ENCODE assay signal across 10 mouse cellular contexts in genomic region chr5:124046741-124047401, GRCm38 (mm10). TPM values are rescaled to one million over a fixed set of nuclear protein-coding genes. Genes with fewer than 3 reads are reported as not detected.
DNase-seq lines count a peak whose midpoint lies in the region; ATAC-seq and TF ChIP-seq lines count a peak whose summit lies in the region.
"Had no signal": no experiment of that assay in that cellular context is flagged by ENCODE, and none has a peak within 500 bp of the region (broad histone marks: within the 10 kb centered on the region; RNA-seq: fewer than 3 reads in every experiment).

No protein-coding gene starts in this region.

- H3K4me1 ChIP-seq in kidney, embryonic 14.5 days (ENCODE audit: control insufficient read depth, insufficient read depth, low read length), result peaks cover 12% of the 10 kb centered on the region
- H3K4me1 ChIP-seq in intestine, postnatal 0 days (replicated peaks; ENCODE audit: control insufficient read depth, insufficient read depth, low read length), result peaks cover 8% of the 10 kb centered on the region
- H3K4me1 ChIP-seq in forebrain, embryonic 13.5 days, result peaks cover 35% of the 10 kb centered on the region

- no peaks in the 10 kb centered on the region for H3K36me3 ChIP-seq in kidney, embryonic 14.5 days (ENCODE audit: control insufficient read depth, insufficient read depth, low read length)
- H3K36me3 ChIP-seq in intestine, postnatal 0 days (ENCODE audit: control insufficient read depth, insufficient read depth), result no peaks in the 10 kb centered on the region
- H3K36me3 ChIP-seq in forebrain, embryonic 13.5 days (ENCODE audit: poor library complexity, severe bottlenecking), result no peaks in the 10 kb centered on the region

- H3K4me3 ChIP-seq in kidney, embryonic 14.5 days (ENCODE audit: low read length), result no peak overlapping the region
- H3K4me3 ChIP-seq in intestine, postnatal 0 days (ENCODE audit: low read depth, low read length), result no peak overlapping the region
- no peak overlapping the region for H3K4me3 ChIP-seq in forebrain, embryonic 13.5 days

- no peak for DNase-seq in kidney, adult 18-20 months
- peak; percentile 42 for DNase-seq in adrenal gland, postnatal 25 days
- no peak for DNase-seq in spleen, postnatal 10 days (ENCODE audit: low spot score in 2 of 2)
- no peak for DNase-seq in right cerebral cortex, postnatal 36 days (ENCODE audit: low spot score in 2 of 2)
- DNase-seq: gastrocnemius, postnatal 10 days had no signal

- peak overlapping the region; percentile 37 for H3K27ac ChIP-seq in kidney, embryonic 14.5 days (ENCODE audit: low read depth, low read length)
- peak overlapping the region; percentile 68 for H3K27ac ChIP-seq in intestine, postnatal 0 days (ENCODE audit: low read depth, low read length)
- no peak overlapping the region for H3K27ac ChIP-seq in forebrain, embryonic 13.5 days
- H3K27ac ChIP-seq: liver, embryonic 14.5 days had no signal

- no peak overlapping the region for H3K4me2 ChIP-seq in kidney, embryonic 14.5 days (replicated peaks; ENCODE audit: low read depth, low read length)
- H3K4me2 ChIP-seq in intestine, postnatal 0 days (replicated peaks; ENCODE audit: low read depth), result no peak overlapping the region
- H3K4me2 ChIP-seq in forebrain, embryonic 13.5 days, result no peak overlapping the region

- TF ChIP-seq CTCF in intestine, postnatal 0 days (IDR thresholded peaks at IDR 0.05; ENCODE audit: low read depth), result peak; percentile 35; the same call in 1 of the 2 replicates

- H3K9ac ChIP-seq in kidney, embryonic 14.5 days (ENCODE audit: low read depth, low read length), result no peak overlapping the region
- H3K9ac ChIP-seq in intestine, postnatal 0 days (ENCODE audit: low read depth, low read length), result no peak overlapping the region
- H3K9ac ChIP-seq in forebrain, embryonic 13.5 days, result no peak overlapping the region
- H3K9ac ChIP-seq: liver, embryonic 14.5 days had no signal

- H3K27me3 ChIP-seq in kidney, embryonic 14.5 days (ENCODE audit: control insufficient read depth, insufficient read depth, low read length), result no peaks in the 10 kb centered on the region
- H3K27me3 ChIP-seq in intestine, postnatal 0 days (replicated peaks; ENCODE audit: control insufficient read depth, insufficient read depth, low read length), result no peaks in the 10 kb centered on the region
- no peaks in the 10 kb centered on the region for H3K27me3 ChIP-seq in forebrain, embryonic 13.5 days

- peak; percentile 36; the same call in 1 of the 2 replicates for ATAC-seq in kidney, embryonic 14.5 days (ENCODE audit: low FRiP score, low TSS enrichment)
- peak; percentile 97 for ATAC-seq in intestine, postnatal 0 days
- peak; percentile 65 for ATAC-seq in neutrophil, adult 5-6 weeks (ENCODE audit: extremely low read depth, insufficient number of reproducible peaks, low FRiP score, poor library complexity, severe bottlenecking)
- no peak for ATAC-seq in forebrain, embryonic 13.5 days

- no peaks in the 10 kb centered on the region for H3K9me3 ChIP-seq in kidney, embryonic 14.5 days (ENCODE audit: control insufficient read depth, low read length)
- no peaks in the 10 kb centered on the region for H3K9me3 ChIP-seq in intestine, postnatal 0 days (ENCODE audit: control insufficient read depth)
- H3K9me3 ChIP-seq in forebrain, embryonic 13.5 days (replicated peaks), result no peaks in the 10 kb centered on the region

- 75% methylated on average over 7 of the region's 7 CpGs for WGBS in kidney, embryonic 14.5 days
- WGBS in intestine, postnatal 0 days, result 46% methylated on average over 7 of the region's 7 CpGs
- WGBS in forebrain, embryonic 13.5 days, result 85% methylated on average over 7 of the region's 7 CpGs

RNA-seq across cellular contexts. Expression of gene Vps37b, which starts 14.8 kb away (rescaled TPM):
- polyA plus RNA-seq in kidney, embryonic 14.5 days (2014; fragmentation: Nextera tagmentation; extraction: Ambion mirVana), result 20.2 and 27.6 TPM in 2 replicates
- 75.2 and 101 TPM in 2 replicates for total RNA-seq in adrenal gland, postnatal 25 days (2021)
- 16.7 and 17.8 TPM in 2 replicates for polyA plus RNA-seq in intestine, postnatal 0 days (2015; fragmentation: Nextera tagmentation; extraction: Ambion mirVana)
- 31.6 and 33.2 TPM in 2 replicates for total RNA-seq in neutrophil, adult 5-6 weeks (2017)
- polyA plus RNA-seq in forebrain, embryonic 13.5 days (2015; fragmentation: Nextera tagmentation; extraction: Ambion mirVana), result 86.5 and 92.2 TPM in 2 replicates

RNA-seq across cellular contexts. Expression of gene Abcb9, which starts 48.7 kb away (rescaled TPM):
- polyA plus RNA-seq in kidney, embryonic 14.5 days (2014; fragmentation: Nextera tagmentation; extraction: Ambion mirVana), result 0.44 and 0.97 TPM in 2 replicates
- 10.8 and 11.8 TPM in 2 replicates for total RNA-seq in adrenal gland, postnatal 25 days (2021)
- polyA plus RNA-seq in intestine, postnatal 0 days (2015; fragmentation: Nextera tagmentation; extraction: Ambion mirVana), result 4.0 and 4.6 TPM in 2 replicates
- 0.86 and 2.0 TPM in 2 replicates for total RNA-seq in neutrophil, adult 5-6 weeks (2017)
- 5.8 and 6.1 TPM in 2 replicates for polyA plus RNA-seq in forebrain, embryonic 13.5 days (2015; fragmentation: Nextera tagmentation; extraction: Ambion mirVana)
